Mouse (Mus musculus): ENCODE data around the gene Arl3. TPM values are rescaled to one million over a fixed set of nuclear protein-coding genes. Genes with fewer than 3 reads are reported as not detected.

Arl3 gene
- polyA plus RNA-seq, 1 experiment, result not detected

GRCm38 (mm10) chr19:46531071-46532030, 41.6 kb downstream of the Arl3 start:
- WGBS, result 13% methylated on average over 16 of the region's 16 CpGs
- TF ChIP-seq POLR2A (IDR thresholded peaks at IDR 0.05; ENCODE audit: insufficient read depth, low read depth, low read length) (no peak), CTCF (IDR thresholded peaks at IDR 0.05; ENCODE audit: insufficient read depth, low read depth, low read length) (no peak)
- peaks cover 56% of the 10 kb centered on the region for H3K4me1 ChIP-seq (ENCODE audit: control insufficient read depth, insufficient read depth, low read length)

GRCm38 (mm10) chr19:46530449-46530990, 42.5 kb downstream of the Arl3 start:
- H3K4me3 ChIP-seq (ENCODE audit: insufficient read depth, low read depth, low read length), result no peak overlapping the region
- no peak for TF ChIP-seq POLR2A (IDR thresholded peaks at IDR 0.05; ENCODE audit: insufficient read depth, low read depth, low read length)
- TF ChIP-seq CTCF (IDR thresholded peaks at IDR 0.05; ENCODE audit: insufficient read depth, low read depth, low read length), result no peak
- peaks cover 60% of the 10 kb centered on the region for H3K4me1 ChIP-seq (ENCODE audit: control insufficient read depth, insufficient read depth, low read length)
- 0 out of 2 replicates have a peak overlapping the region, but pooled peaks have one; percentile 18 for H3K27ac ChIP-seq (ENCODE audit: insufficient read depth, low read depth, low read length)
- WGBS, result 29% methylated on average over 8 of the region's 8 CpGs

More at GRCm38 (mm10) chr19:46531071-46532030, 41.6 kb downstream of the Arl3 start:
- Histone ChIP-seq H3K27ac (ENCODE audit: insufficient read depth, low read depth, low read length) (peak overlapping the region; percentile 58), H3K4me3 (ENCODE audit: insufficient read depth, low read depth, low read length) (no peak overlapping the region)

GRCm38 (mm10) chr19:46529601-46530448, 43.2 kb downstream of the Arl3 start:
- H3K4me3 ChIP-seq (ENCODE audit: insufficient read depth, low read depth, low read length), result no peak overlapping the region
- peak overlapping the region; percentile 61 for H3K27ac ChIP-seq (ENCODE audit: insufficient read depth, low read depth, low read length)
- TF ChIP-seq CTCF (IDR thresholded peaks at IDR 0.05; ENCODE audit: insufficient read depth, low read depth, low read length) (no peak), POLR2A (IDR thresholded peaks at IDR 0.05; ENCODE audit: insufficient read depth, low read depth, low read length) (no peak)
- WGBS, result 33% methylated on average over 13 of the region's 13 CpGs
- H3K4me1 ChIP-seq (ENCODE audit: control insufficient read depth, insufficient read depth, low read length), result peaks cover 63% of the 10 kb centered on the region

- Histone ChIP-seq H3K4me3 (ENCODE audit: insufficient read depth, low read depth, low read length) (peak overlapping the region; percentile 35), H3K27ac (ENCODE audit: insufficient read depth, low read depth, low read length) (peak overlapping the region; percentile 95), H3K4me1 (ENCODE audit: control insufficient read depth, insufficient read depth, low read length) (peaks cover 75% of the 10 kb centered on the region)
- TF ChIP-seq CTCF (IDR thresholded peaks at IDR 0.05; ENCODE audit: insufficient read depth, low read depth, low read length) (no peak), POLR2A (IDR thresholded peaks at IDR 0.05; ENCODE audit: insufficient read depth, low read depth, low read length) (no peak)
- WGBS, result 1% methylated on average over 20 of the region's 20 CpGs
These were observed 44.3 kb downstream of the Arl3 start for GRCm38 (mm10) chr19:46528529-46529213.

- H3K4me3 ChIP-seq (ENCODE audit: insufficient read depth, low read depth, low read length), result peak overlapping the region; percentile 35
- 19% methylated on average over 17 of the region's 17 CpGs for WGBS
- TF ChIP-seq CTCF (IDR thresholded peaks at IDR 0.05; ENCODE audit: insufficient read depth, low read depth, low read length), result no peak
- no peak for TF ChIP-seq POLR2A (IDR thresholded peaks at IDR 0.05; ENCODE audit: insufficient read depth, low read depth, low read length)
- H3K4me1 ChIP-seq (ENCODE audit: control insufficient read depth, insufficient read depth, low read length), result peaks cover 79% of the 10 kb centered on the region
- H3K27ac ChIP-seq (ENCODE audit: insufficient read depth, low read depth, low read length), result peak overlapping the region; percentile 95
These were observed 45.1 kb downstream of the Arl3 start for GRCm38 (mm10) chr19:46527632-46528528.

GRCm38 (mm10) chr19:46525691-46526631, 47.0 kb downstream of the Arl3 start:
- H3K27ac ChIP-seq (ENCODE audit: insufficient read depth, low read depth, low read length), result no peak overlapping the region
- no peak overlapping the region for H3K4me3 ChIP-seq (ENCODE audit: insufficient read depth, low read depth, low read length)
- 54% methylated on average over 10 of the region's 10 CpGs for WGBS
- peaks cover 65% of the 10 kb centered on the region for H3K4me1 ChIP-seq (ENCODE audit: control insufficient read depth, insufficient read depth, low read length)
- TF ChIP-seq CTCF (IDR thresholded peaks at IDR 0.05; ENCODE audit: insufficient read depth, low read depth, low read length) (no peak), POLR2A (IDR thresholded peaks at IDR 0.05; ENCODE audit: insufficient read depth, low read depth, low read length) (no peak)
